Mouse (Mus musculus): ENCODE data around the gene Prr7. TPM values are rescaled to one million over a fixed set of nuclear protein-coding genes. Genes with fewer than 3 reads are reported as not detected.

Prr7 gene
- polyA plus RNA-seq, 1 experiment: 10.8 TPM

DNA sequence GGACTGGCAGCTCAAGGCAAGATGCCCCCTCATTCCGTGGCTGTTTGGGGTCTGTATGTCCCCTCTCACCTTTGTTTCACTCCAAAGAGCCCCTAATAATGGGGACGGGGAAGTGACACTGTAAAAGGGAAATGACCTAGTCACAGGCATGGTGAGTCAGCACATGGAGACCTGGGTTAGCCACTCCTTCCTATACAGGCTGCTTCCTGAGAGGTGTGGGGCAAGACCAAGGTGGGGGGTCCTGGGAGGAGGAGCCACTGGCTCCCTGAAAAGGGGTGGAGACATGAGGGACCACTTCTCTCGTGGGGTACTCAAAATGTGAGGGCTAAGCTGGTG is 46.2 kb downstream of the Prr7 start:
- H3ac ChIP-seq (ENCODE audit: control insufficient read depth, insufficient read length, low read depth): peak overlapping the region; percentile 56
- TF ChIP-seq CEBPB (IDR thresholded peaks at IDR 0.05; ENCODE audit: low read depth) (no peak), FOSL1 (IDR thresholded peaks at IDR 0.05; ENCODE audit: insufficient read depth, low read length, poor library complexity, severe bottlenecking) (no peak), USF1 (IDR thresholded peaks at IDR 0.05; ENCODE audit: low read depth) (no peak), MAX (IDR thresholded peaks at IDR 0.05) (no peak), MYOG (IDR thresholded peaks at IDR 0.05; ENCODE audit: control insufficient read depth, extremely low read depth, insufficient read length) (no peak), CTCF (IDR thresholded peaks at IDR 0.05; ENCODE audit: control insufficient read depth, insufficient read depth, insufficient read length) (no peak), MYOD1 (IDR thresholded peaks at IDR 0.05; ENCODE audit: control insufficient read depth, insufficient read length, low read depth) (no peak)
- no peaks in the 10 kb centered on the region for H3K27me3 ChIP-seq (ENCODE audit: control insufficient read depth, insufficient read depth, insufficient read length)
- H3K79me3 ChIP-seq (ENCODE audit: low read depth): peaks cover 42% of the 10 kb centered on the region
- peaks cover 57% of the 10 kb centered on the region for H3K36me3 ChIP-seq (ENCODE audit: control insufficient read depth, insufficient read depth)
- H3K79me2 ChIP-seq (ENCODE audit: control insufficient read depth, insufficient read depth): peaks cover 77% of the 10 kb centered on the region
- no peak overlapping the region for H3K4me3 ChIP-seq (ENCODE audit: insufficient read depth, poor library complexity, severe bottlenecking)

DNA sequence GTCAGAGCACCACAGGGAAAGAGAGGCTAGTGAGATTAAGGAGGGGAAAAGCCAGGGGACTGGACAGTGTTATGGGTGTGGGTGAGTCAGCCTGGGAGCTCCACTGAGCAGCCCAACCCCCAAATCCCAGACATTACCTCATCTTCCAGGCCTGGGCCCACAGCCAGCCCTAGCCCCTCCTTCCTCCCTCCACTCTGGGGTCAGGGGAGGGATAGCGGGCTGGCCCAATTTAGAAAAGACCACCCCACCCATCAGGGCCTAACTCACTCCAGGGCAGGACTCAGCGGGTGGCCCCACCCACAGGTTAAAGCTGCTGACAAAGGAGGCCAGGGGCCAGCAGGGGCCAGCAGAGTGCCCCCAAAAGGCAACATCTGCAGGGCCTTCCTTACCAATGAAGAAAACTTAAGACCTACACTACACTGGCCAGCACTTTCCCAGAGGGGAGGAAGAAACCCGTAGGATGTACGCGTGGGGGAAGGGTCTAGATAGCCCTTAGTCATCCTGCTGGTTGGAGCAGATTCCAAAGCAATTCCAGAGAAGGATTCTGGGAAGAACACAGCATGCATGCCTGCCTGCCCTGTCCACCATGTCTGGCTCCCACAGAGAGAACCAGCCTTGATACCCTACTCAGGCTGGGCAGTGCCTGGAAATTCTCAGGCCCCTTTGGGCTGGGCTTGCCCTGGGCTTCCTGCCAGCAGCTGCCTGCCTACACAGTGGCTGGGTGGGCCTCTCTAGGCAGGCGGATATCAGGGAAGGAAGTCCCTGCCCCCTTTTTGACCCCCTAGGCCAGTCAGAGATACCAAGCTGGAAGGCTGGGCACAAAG is 46.8 kb downstream of the Prr7 start:
- Histone ChIP-seq H3K79me3 (ENCODE audit: low read depth) (peaks cover 42% of the 10 kb centered on the region), H3K4me3 (ENCODE audit: insufficient read depth, poor library complexity, severe bottlenecking) (peak overlapping the region; percentile 91), H3K27me3 (ENCODE audit: control insufficient read depth, insufficient read depth, insufficient read length) (no peaks in the 10 kb centered on the region), H3ac (ENCODE audit: control insufficient read depth, insufficient read length, low read depth) (peak overlapping the region; percentile 95), H3K79me2 (ENCODE audit: control insufficient read depth, insufficient read depth) (peaks cover 71% of the 10 kb centered on the region), H3K36me3 (ENCODE audit: control insufficient read depth, insufficient read depth) (peaks cover 51% of the 10 kb centered on the region)
- TF ChIP-seq FOSL1 (IDR thresholded peaks at IDR 0.05; ENCODE audit: insufficient read depth, low read length, poor library complexity, severe bottlenecking) (no peak), MYOD1 (IDR thresholded peaks at IDR 0.05; ENCODE audit: control insufficient read depth, insufficient read length, low read depth) (no peak), MYOG (IDR thresholded peaks at IDR 0.05; ENCODE audit: control insufficient read depth, extremely low read depth, insufficient read length) (no peak), MAX (IDR thresholded peaks at IDR 0.05) (peak; percentile 19), CEBPB (IDR thresholded peaks at IDR 0.05; ENCODE audit: low read depth) (no peak)

- no peaks in the 10 kb centered on the region for H3K27me3 ChIP-seq (ENCODE audit: control insufficient read depth, insufficient read depth, insufficient read length)
- peak overlapping the region; percentile 95 for H3ac ChIP-seq (ENCODE audit: control insufficient read depth, insufficient read length, low read depth)
- peak overlapping the region; percentile 91 for H3K4me3 ChIP-seq (ENCODE audit: insufficient read depth, poor library complexity, severe bottlenecking)
- no peak for TF ChIP-seq CEBPB (IDR thresholded peaks at IDR 0.05; ENCODE audit: low read depth)
- no peak for TF ChIP-seq FOSL1 (IDR thresholded peaks at IDR 0.05; ENCODE audit: insufficient read depth, low read length, poor library complexity, severe bottlenecking)
- H3K36me3 ChIP-seq (ENCODE audit: control insufficient read depth, insufficient read depth): peaks cover 45% of the 10 kb centered on the region
- peaks cover 65% of the 10 kb centered on the region for H3K79me2 ChIP-seq (ENCODE audit: control insufficient read depth, insufficient read depth)
- H3K79me3 ChIP-seq (ENCODE audit: low read depth): peaks cover 42% of the 10 kb centered on the region
Measured at GRCm38 (mm10) chr13:55511492-55511861, 47.4 kb downstream of the Prr7 start.

DNA sequence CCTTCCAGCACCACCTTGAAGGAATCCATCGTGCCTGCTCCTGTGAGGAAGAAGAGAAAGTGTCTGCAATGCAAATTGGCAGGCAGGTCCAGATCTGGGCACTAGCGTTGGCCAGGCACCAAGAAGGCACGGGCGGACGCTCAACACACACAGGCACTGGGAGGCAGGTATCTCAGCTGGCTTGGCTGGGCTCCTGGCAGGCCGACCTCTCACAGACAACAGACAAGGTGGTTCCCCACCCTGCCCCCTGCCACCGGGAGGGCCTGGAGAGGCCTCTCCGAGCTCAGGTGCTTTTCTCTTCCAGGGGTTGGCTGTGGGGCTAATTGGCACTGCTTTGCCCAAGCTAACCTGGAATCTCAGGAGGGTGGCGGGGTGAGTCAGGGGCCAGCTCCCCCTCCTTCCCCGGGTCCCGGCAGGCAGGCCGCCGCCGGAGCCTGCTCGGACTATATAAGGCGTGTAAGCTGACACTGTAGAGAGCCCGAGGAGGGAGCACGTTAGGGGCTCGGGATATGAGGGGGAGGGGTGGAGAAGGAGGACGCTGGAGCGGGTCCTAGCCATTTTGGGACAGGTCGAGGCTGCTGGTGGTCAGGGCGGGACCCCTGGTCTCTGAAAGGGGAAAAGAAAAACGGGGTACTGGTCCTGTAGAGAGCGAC is 48.4 kb downstream of the Prr7 start:
- Histone ChIP-seq H3K79me3 (ENCODE audit: low read depth) (peaks cover 40% of the 10 kb centered on the region), H3K4me3 (ENCODE audit: insufficient read depth, poor library complexity, severe bottlenecking) (peak overlapping the region; percentile 91), H3K27me3 (ENCODE audit: control insufficient read depth, insufficient read depth, insufficient read length) (no peaks in the 10 kb centered on the region), H3K79me2 (ENCODE audit: control insufficient read depth, insufficient read depth) (peaks cover 55% of the 10 kb centered on the region), H3K36me3 (ENCODE audit: control insufficient read depth, insufficient read depth) (peaks cover 34% of the 10 kb centered on the region), H3ac (ENCODE audit: control insufficient read depth, insufficient read length, low read depth) (peak overlapping the region; percentile 95)
- no peak for TF ChIP-seq USF1 (IDR thresholded peaks at IDR 0.05; ENCODE audit: low read depth)
- TF ChIP-seq MAX (IDR thresholded peaks at IDR 0.05): no peak
- TF ChIP-seq CTCF (IDR thresholded peaks at IDR 0.05; ENCODE audit: control insufficient read depth, insufficient read depth, insufficient read length): no peak
- no peak for TF ChIP-seq FOSL1 (IDR thresholded peaks at IDR 0.05; ENCODE audit: insufficient read depth, low read length, poor library complexity, severe bottlenecking)
- TF ChIP-seq MYOD1 (IDR thresholded peaks at IDR 0.05; ENCODE audit: control insufficient read depth, insufficient read length, low read depth): no peak
- no peak for TF ChIP-seq MYOG (IDR thresholded peaks at IDR 0.05; ENCODE audit: control insufficient read depth, extremely low read depth, insufficient read length)
- TF ChIP-seq CEBPB (IDR thresholded peaks at IDR 0.05; ENCODE audit: low read depth): no peak

GRCm38 (mm10) chr13:55513111-55513748 is 49.2 kb downstream of the Prr7 start, which contains the start of gene Pdlim7:
Pdlim7 (minus strand) TSS chr13:55513676.
- H3ac ChIP-seq (ENCODE audit: control insufficient read depth, insufficient read length, low read depth): peak within 1 kb of the TSS; percentile 95
- H3K79me2 ChIP-seq (ENCODE audit: control insufficient read depth, insufficient read depth): peaks cover 48% of the 10 kb centered on the region
- TF ChIP-seq CEBPB (IDR thresholded peaks at IDR 0.05; ENCODE audit: low read depth): no peak
- no peak for TF ChIP-seq FOSL1 (IDR thresholded peaks at IDR 0.05; ENCODE audit: insufficient read depth, low read length, poor library complexity, severe bottlenecking)
- peak; percentile 21 for TF ChIP-seq MAX (IDR thresholded peaks at IDR 0.05)
- TF ChIP-seq CTCF (IDR thresholded peaks at IDR 0.05; ENCODE audit: control insufficient read depth, insufficient read depth, insufficient read length): peak; percentile 62
- TF ChIP-seq MYOG (IDR thresholded peaks at IDR 0.05; ENCODE audit: control insufficient read depth, extremely low read depth, insufficient read length): no peak
- peaks cover 35% of the 10 kb centered on the region for H3K79me3 ChIP-seq (ENCODE audit: low read depth)
- no peaks in the 10 kb centered on the region for H3K27me3 ChIP-seq (ENCODE audit: control insufficient read depth, insufficient read depth, insufficient read length)
- peaks cover 29% of the 10 kb centered on the region for H3K36me3 ChIP-seq (ENCODE audit: control insufficient read depth, insufficient read depth)
- H3K4me3 ChIP-seq (ENCODE audit: insufficient read depth, poor library complexity, severe bottlenecking): peak within 1 kb of the TSS; percentile 91
